Mouse (Mus musculus) midbrain, postnatal 0 days (tissue): ENCODE measurements at regions not wholly inside any gene's neighbourhood (a gene's known extent, or its start where the extent isn't known, plus 50 kb on each side); places are given as distances from the start of the nearest gene placed in this dataset.
A peak's percentile ranks its signal among the peaks of the same experiment; 100 is the strongest.

ENCODE experiments used
- ATAC-seq: fragments of 200-750 bp; cut with Nextera tagmentation; 2 replicates; pipeline ENCODE4 v1.8.0; 2017; ENCODE audit warnings: moderate number of reproducible peaks, mild to moderate bottlenecking, moderate TSS enrichment, moderate library complexity; ENCODE audit not compliant: low FRiP score
- DNase-seq: peaks from one replicate; pipeline ENCODE4 v3.0.0-alpha.2; 2015; ENCODE audit warnings: low spot score
- H3K27ac ChIP-seq: fragments of 300-500 bp; sonication (generic); 2 replicates; pipeline ENCODE4 v1.5.1; 2014; ENCODE audit warnings: low read depth, mild to moderate bottlenecking, low read length, mixed read lengths
- H3K27me3 ChIP-seq: fragments of 300-500 bp; sonication (generic); 2 replicates; pipeline ENCODE4 v1.6.1; 2014; ENCODE audit warnings: low read length, control low read depth, mixed read lengths; ENCODE audit not compliant: insufficient read depth
- H3K36me3 ChIP-seq: fragments of 300-500 bp; sonication (generic); 2 replicates; pipeline ENCODE4 v1.6.1; 2014; ENCODE audit warnings: low read length, control low read depth, mixed read lengths; ENCODE audit not compliant: insufficient read depth
- H3K4me1 ChIP-seq: fragments of 300-500 bp; sonication (generic); 2 replicates; pipeline ENCODE4 v1.6.1; 2014; ENCODE audit warnings: mild to moderate bottlenecking, control low read depth, antibody characterized with exemption, low read length, mixed read lengths; ENCODE audit not compliant: insufficient read depth
- H3K4me2 ChIP-seq: fragments of 300-500 bp; sonication (generic); 2 replicates; pipeline ENCODE4 v1.6.1; 2014; ENCODE audit warnings: low read depth, mild to moderate bottlenecking, low read length, mixed read lengths; ENCODE audit not compliant: poor library complexity, severe bottlenecking
- H3K4me3 ChIP-seq: fragments of 300-500 bp; sonication (generic); 2 replicates; pipeline ENCODE4 v1.5.1; 2014; ENCODE audit warnings: low read depth, mild to moderate bottlenecking, low read length, moderate library complexity
- H3K9ac ChIP-seq: fragments of 300-500 bp; sonication (generic); replicated peaks from 2 replicates; pipeline ENCODE4 v1.6.1; 2014; ENCODE audit warnings: mild to moderate bottlenecking, low read length, moderate library complexity, mixed read lengths; ENCODE audit not compliant: poor library complexity, severe bottlenecking
- H3K9me3 ChIP-seq: fragments of 300-500 bp; sonication (generic); 2 replicates; pipeline ENCODE4 v1.6.1; 2016; ENCODE audit warnings: low read length, control low read depth
- CTCF ChIP-seq: IDR thresholded peaks from 2 replicates; pipeline ENCODE4 v1.5.1; 2016; ENCODE audit warnings: antibody characterized with exemption, mild to moderate bottlenecking
- WGBS: fragments of 180-500 bp; shearing (Covaris S2); extraction: QIAGEN DNeasy Blood & Tissue Kit; methylation state at CpG from one replicate; pipeline ENCODE4 v1.1.7; 2014; 5-methylcytosine and 5-hydroxymethylcytosine counted together

GRCm38 (mm10) chr15:61108957-61109356, 186.1 kb upstream of the A1bg start:
- Histone ChIP-seq H3K27ac (no peak overlapping the region), H3K9me3 (no peaks in the 10 kb centered on the region), H3K27me3 (no peaks in the 10 kb centered on the region), H3K4me1 (no peaks in the 10 kb centered on the region), H3K4me2 (no peak overlapping the region), H3K9ac (no peak overlapping the region), H3K4me3 (no peak overlapping the region), H3K36me3 (no peaks in the 10 kb centered on the region)
- no peak for TF ChIP-seq CTCF
- no peak for ATAC-seq
- WGBS, result 47% methylated on average over 2 of the region's 2 CpGs
- DNase-seq, result no peak

DNA sequence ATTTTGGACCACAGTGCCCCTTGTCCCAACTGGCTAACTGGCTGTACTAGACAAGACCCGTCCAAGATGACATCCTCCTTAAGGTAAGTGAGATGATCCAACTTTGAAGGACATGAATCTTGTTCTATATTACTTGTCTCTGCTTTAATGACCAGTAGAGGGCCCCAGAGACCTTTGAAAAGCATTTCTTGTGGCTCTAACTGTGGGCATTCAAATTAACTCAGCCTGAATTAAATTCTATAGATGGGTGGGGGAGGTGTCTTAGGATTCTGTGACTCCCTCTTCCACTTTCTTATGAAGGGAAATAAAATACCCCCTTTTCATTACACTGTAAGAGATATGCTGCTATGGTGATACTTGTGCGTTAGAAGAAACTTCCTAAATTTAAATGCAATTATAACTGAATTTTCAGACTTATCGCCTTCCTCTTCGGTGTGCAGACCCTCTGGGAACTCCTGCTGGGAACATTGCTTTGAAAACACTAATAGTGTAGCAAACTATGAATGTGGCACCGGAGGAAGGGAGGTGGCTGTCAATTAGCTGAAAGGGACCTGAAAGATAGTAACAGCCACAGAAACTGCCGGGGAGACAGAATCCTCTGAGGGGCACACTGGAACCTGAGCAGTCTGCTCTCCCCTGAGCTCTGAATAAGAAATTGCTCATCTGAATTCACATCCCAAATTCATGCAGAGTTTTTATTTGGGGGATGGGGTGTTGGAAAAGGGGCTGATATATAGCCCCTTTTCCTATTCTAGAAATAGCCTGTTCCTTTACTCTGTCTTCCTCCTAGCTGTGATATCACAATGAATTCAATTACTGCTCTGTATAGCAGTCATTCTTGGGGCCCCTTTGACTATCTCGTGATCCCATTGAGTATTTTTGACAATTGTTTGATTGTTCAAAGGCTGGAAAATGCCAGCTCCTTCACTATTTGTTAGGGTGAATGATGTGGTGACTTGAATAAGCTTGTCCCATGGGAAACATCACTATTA, 179.9 kb upstream of the A1bg start:
- Histone ChIP-seq H3K4me2 (peak overlapping the region; percentile 29), H3K27ac (no peak overlapping the region), H3K4me1 (no peaks in the 10 kb centered on the region), H3K9ac (0 out of 2 replicates have a peak overlapping the region, but pooled peaks have one; percentile 1), H3K9me3 (no peaks in the 10 kb centered on the region), H3K36me3 (no peaks in the 10 kb centered on the region), H3K27me3 (no peaks in the 10 kb centered on the region), H3K4me3 (no peak overlapping the region)
- TF ChIP-seq CTCF, result peak; percentile 90
- 12% methylated on average over 7 of the region's 7 CpGs for WGBS
- ATAC-seq (peak; percentile 56), DNase-seq (peak; percentile 92)

DNA sequence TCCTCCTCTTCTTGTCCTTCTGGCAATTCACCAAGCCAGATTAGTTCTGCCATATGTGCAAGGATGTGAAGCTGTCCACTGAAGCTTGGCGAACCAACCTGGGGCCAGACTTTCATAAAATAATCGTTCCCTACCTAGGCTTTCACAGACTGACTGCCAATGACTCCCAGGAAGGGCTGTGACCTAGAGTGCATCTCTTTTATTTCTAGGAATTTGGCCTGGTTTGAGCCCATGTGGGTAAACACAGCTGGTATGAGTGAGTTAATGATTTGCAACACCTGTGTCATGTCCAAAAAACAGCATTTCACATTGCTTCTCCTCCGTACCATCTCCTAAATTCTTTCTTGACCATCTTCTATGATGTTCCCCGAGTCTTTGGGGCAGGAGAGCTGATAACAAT, 178.0 kb upstream of the A1bg start:
- no peak overlapping the region for H3K9ac ChIP-seq
- no peak overlapping the region for H3K4me3 ChIP-seq
- no peak for TF ChIP-seq CTCF
- no peaks in the 10 kb centered on the region for H3K27me3 ChIP-seq
- H3K9me3 ChIP-seq, result no peaks in the 10 kb centered on the region
- no peak overlapping the region for H3K27ac ChIP-seq
- ATAC-seq (no peak), DNase-seq (no peak)
- no peaks in the 10 kb centered on the region for H3K36me3 ChIP-seq
- no peak overlapping the region for H3K4me2 ChIP-seq
- H3K4me1 ChIP-seq, result no peaks in the 10 kb centered on the region
- WGBS, result 74% methylated on average over 4 of the region's 4 CpGs

- no peak overlapping the region for H3K27ac ChIP-seq
- no peaks in the 10 kb centered on the region for H3K9me3 ChIP-seq
- TF ChIP-seq CTCF, result no peak
- H3K27me3 ChIP-seq, result no peaks in the 10 kb centered on the region
- H3K4me2 ChIP-seq, result no peak overlapping the region
- H3K36me3 ChIP-seq, result no peaks in the 10 kb centered on the region
- no peaks in the 10 kb centered on the region for H3K4me1 ChIP-seq
- no peak overlapping the region for H3K9ac ChIP-seq
- DNase-seq, result no peak
- no peak for ATAC-seq
- 57% methylated on average over 1 of the region's 1 CpGs for WGBS
- no peak overlapping the region for H3K4me3 ChIP-seq
Observed at GRCm38 (mm10) chr15:61098968-61099367, 176.2 kb upstream of the A1bg start.

DNA sequence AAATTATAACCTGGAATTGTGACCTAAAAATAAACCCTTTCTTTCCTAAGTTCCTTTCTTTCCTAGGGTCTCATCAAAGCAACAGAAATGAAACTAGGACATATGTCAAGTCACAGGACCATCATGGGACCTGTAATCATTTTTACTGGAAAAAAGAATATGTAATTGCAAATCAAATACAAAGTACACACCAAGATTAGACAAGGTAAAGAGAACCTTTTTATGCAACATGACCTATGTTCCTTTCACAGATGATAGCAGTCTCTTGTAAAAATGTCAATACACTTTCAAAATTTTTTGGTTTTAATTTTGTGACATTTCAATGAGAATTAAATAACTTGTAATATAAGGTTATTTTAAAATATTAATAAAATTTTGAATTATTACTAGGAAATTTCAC, 175.7 kb upstream of the A1bg start:
- H3K4me2 ChIP-seq, result no peak overlapping the region
- H3K27ac ChIP-seq, result no peak overlapping the region
- ATAC-seq, result no peak
- no peak overlapping the region for H3K4me3 ChIP-seq
- DNase-seq, result no peak
- H3K36me3 ChIP-seq, result no peaks in the 10 kb centered on the region
- no peak overlapping the region for H3K9ac ChIP-seq
- H3K9me3 ChIP-seq, result no peaks in the 10 kb centered on the region
- no peak for TF ChIP-seq CTCF
- H3K27me3 ChIP-seq, result no peaks in the 10 kb centered on the region
- no peaks in the 10 kb centered on the region for H3K4me1 ChIP-seq

GRCm38 (mm10) chr15:61096021-61096781, 173.4 kb upstream of the A1bg start:
- no peak overlapping the region for H3K4me2 ChIP-seq
- no peak overlapping the region for H3K4me3 ChIP-seq
- TF ChIP-seq CTCF, result peak; percentile 87
- no peak overlapping the region for H3K27ac ChIP-seq
- H3K27me3 ChIP-seq, result no peaks in the 10 kb centered on the region
- no peak overlapping the region for H3K9ac ChIP-seq
- ATAC-seq (peak; percentile 65; the same call in 1 of the 2 replicates), DNase-seq (peak; percentile 89)
- no peaks in the 10 kb centered on the region for H3K36me3 ChIP-seq
- no peaks in the 10 kb centered on the region for H3K4me1 ChIP-seq
- WGBS, result 51% methylated on average over 3 of the region's 3 CpGs
- no peaks in the 10 kb centered on the region for H3K9me3 ChIP-seq
